Mouse (Mus musculus) macrophage (primary cell): ENCODE data around the gene Mien1. TPM values are rescaled to one million over a fixed set of nuclear protein-coding genes. Genes with fewer than 3 reads are reported as not detected.

Experiments used
- H3K27ac ChIP-seq: fragments of 350-480 bp; formaldehyde crosslinking; 2 replicates; pipeline ENCODE4 v1.9.0; 2021
- H3K36me3 ChIP-seq: fragments of 350-480 bp; formaldehyde crosslinking; 2 replicates; pipeline ENCODE4 v1.9.0; 2021; ENCODE audit errors: inconsistent target
- H3K4me3 ChIP-seq: fragments of 350-480 bp; formaldehyde crosslinking; 2 replicates; pipeline ENCODE4 v1.9.0; 2021; ENCODE audit errors: inconsistent target
- H3K79me2 ChIP-seq: fragments of 350-480 bp; formaldehyde crosslinking; 2 replicates; pipeline ENCODE4 v1.9.0; 2021; ENCODE audit errors: inconsistent target
- WGBS: methylation state at CpG from one replicate; pipeline ENCODE4 v1.1.7; 2026; ENCODE audit warnings: inconsistent platforms; ENCODE audit not compliant: missing documents; 5-methylcytosine and 5-hydroxymethylcytosine counted together
- polyA plus RNA-seq: library from polyadenylated mRNA; stranded (reverse); fragments of 250-400 nt; gene quantifications from 3 replicates; pipeline ENCODE4 v1.2.4, GENCODE M21; 2018; ENCODE audit warnings: inconsistent platforms
- total RNA-seq, 78 experiments: library from RNA; depleted of rRNA; stranded (reverse); fragments of 250-400 nt; gene quantifications; 1 replicate in 9 of 78; 2 replicates in 24 of 78; 3 replicates in 43 of 78; 4 replicates in 2 of 78; pipeline ENCODE4 v1.2.4; 2018; ENCODE audit warnings: inconsistent platforms in 56 of 78

Gene Mien1
- total RNA-seq (2018; cell fraction: chromatin; rRNA removed), result 10 to 100 TPM in 8 of 26 experiments, 1 to 10 TPM in 18; 1.6 to 34.0 (median 7.9) TPM
- total RNA-seq (2018; cell fraction: cytosol; rRNA removed), result 100 to 1,000 TPM in 25 of 26 experiments, 10 to 100 TPM in 1; 99.7 to 150 (median 116) TPM
- 10 to 100 TPM; 13.6 to 59.6 (median 32.1) TPM for total RNA-seq (2018; cell fraction: nucleus; rRNA removed)
- polyA plus RNA-seq, result 48.5 to 121 TPM (median 108 TPM) in 3 replicates

- Histone ChIP-seq H3K27ac (peak within 1 kb of the TSS; percentile 78), H3K79me2 (no peaks in the 10 kb centered on the region), H3K4me3 (peak within 1 kb of the TSS; percentile 88), H3K36me3 (no peaks in the 10 kb centered on the region)
- WGBS, result 4% methylated on average over 43 of the region's 43 CpGs
Measured at GRCm38 (mm10) chr11:98438331-98439158, at the start of gene Mien1. Gene Mien1 (minus strand): TSS chr11:98438991.

- H3K36me3 ChIP-seq, result no peaks in the 10 kb centered on the region
- 54% methylated on average over 4 of the region's 5 CpGs for WGBS
- H3K79me2 ChIP-seq, result no peaks in the 10 kb centered on the region
Measured at GRCm38 (mm10) chr11:98487526-98488040, 48.8 kb upstream of the Mien1 start.

GRCm38 (mm10) chr11:98485749-98486148 lies 47.0 kb upstream of the Mien1 start:
- no peak overlapping the region for H3K4me3 ChIP-seq
- no peaks in the 10 kb centered on the region for H3K36me3 ChIP-seq
- H3K27ac ChIP-seq, result no peak overlapping the region
- H3K79me2 ChIP-seq, result no peaks in the 10 kb centered on the region
- 84% methylated on average over 2 of the region's 2 CpGs for WGBS

More at GRCm38 (mm10) chr11:98487526-98488040, 48.8 kb upstream of the Mien1 start:
- Histone ChIP-seq H3K27ac (no peak overlapping the region), H3K4me3 (no peak overlapping the region)

- Histone ChIP-seq H3K36me3 (no peaks in the 10 kb centered on the region), H3K27ac (no peak overlapping the region), H3K79me2 (no peaks in the 10 kb centered on the region), H3K4me3 (no peak overlapping the region)
- 85% methylated on average over 10 of the region's 10 CpGs for WGBS
Measured at GRCm38 (mm10) chr11:98482067-98482466, 43.3 kb upstream of the Mien1 start.

- Histone ChIP-seq H3K27ac (no peak overlapping the region), H3K36me3 (no peaks in the 10 kb centered on the region), H3K4me3 (no peak overlapping the region), H3K79me2 (no peaks in the 10 kb centered on the region)
- WGBS, result 33% methylated on average over 6 of the region's 6 CpGs
Measured at GRCm38 (mm10) chr11:98481231-98481630, 42.4 kb upstream of the Mien1 start.

GRCm38 (mm10) chr11:98479940-98480497 lies 41.2 kb upstream of the Mien1 start:
- WGBS, result 80% methylated on average over 10 of the region's 12 CpGs
- Histone ChIP-seq H3K27ac (no peak overlapping the region), H3K36me3 (no peaks in the 10 kb centered on the region), H3K4me3 (no peak overlapping the region), H3K79me2 (no peaks in the 10 kb centered on the region)

GRCm38 (mm10) chr11:98479026-98479939 lies 40.5 kb upstream of the Mien1 start:
- Histone ChIP-seq H3K79me2 (no peaks in the 10 kb centered on the region), H3K4me3 (no peak overlapping the region), H3K36me3 (no peaks in the 10 kb centered on the region), H3K27ac (no peak overlapping the region)
- 75% methylated on average over 13 of the region's 13 CpGs for WGBS

- no peak overlapping the region for H3K4me3 ChIP-seq
- 69% methylated on average over 14 of the region's 14 CpGs for WGBS
- H3K79me2 ChIP-seq, result no peaks in the 10 kb centered on the region
- no peaks in the 10 kb centered on the region for H3K36me3 ChIP-seq
- no peak overlapping the region for H3K27ac ChIP-seq
Measured at GRCm38 (mm10) chr11:98477011-98477701, 38.4 kb upstream of the Mien1 start.

GRCm38 (mm10) chr11:98476434-98476807 lies 37.6 kb upstream of the Mien1 start:
- Histone ChIP-seq H3K79me2 (no peaks in the 10 kb centered on the region), H3K36me3 (no peaks in the 10 kb centered on the region), H3K4me3 (no peak overlapping the region), H3K27ac (no peak overlapping the region)
- 58% methylated on average over 4 of the region's 4 CpGs for WGBS

- Histone ChIP-seq H3K79me2 (no peaks in the 10 kb centered on the region), H3K36me3 (no peaks in the 10 kb centered on the region), H3K27ac (no peak overlapping the region), H3K4me3 (no peak overlapping the region)
- WGBS, result 92% methylated on average over 9 of the region's 9 CpGs
Measured at GRCm38 (mm10) chr11:98475630-98476433, 37.0 kb upstream of the Mien1 start.

- Histone ChIP-seq H3K4me3 (no peak overlapping the region), H3K36me3 (no peaks in the 10 kb centered on the region), H3K79me2 (no peaks in the 10 kb centered on the region), H3K27ac (no peak overlapping the region)
- 94% methylated on average over 11 of the region's 11 CpGs for WGBS
Measured at GRCm38 (mm10) chr11:98474967-98475366, 36.2 kb upstream of the Mien1 start.

GRCm38 (mm10) chr11:98473916-98474479 lies 35.2 kb upstream of the Mien1 start:
- Histone ChIP-seq H3K79me2 (no peaks in the 10 kb centered on the region), H3K27ac (no peak overlapping the region), H3K36me3 (no peaks in the 10 kb centered on the region), H3K4me3 (no peak overlapping the region)
- WGBS, result 65% methylated on average over 8 of the region's 8 CpGs

- no peak overlapping the region for H3K4me3 ChIP-seq
- H3K79me2 ChIP-seq, result no peaks in the 10 kb centered on the region
- WGBS, result 86% methylated on average over 4 of the region's 4 CpGs
- no peaks in the 10 kb centered on the region for H3K36me3 ChIP-seq
- no peak overlapping the region for H3K27ac ChIP-seq
Measured at GRCm38 (mm10) chr11:98472696-98473095, 33.9 kb upstream of the Mien1 start.
